Mouse (Mus musculus) kidney, adult 2 months (tissue): ENCODE results near the gene Pknox2. TPM values are rescaled to one million over a fixed set of nuclear protein-coding genes. Genes with fewer than 3 reads are reported as not detected.

Experiments
- DNase-seq: peaks from one replicate; pipeline ENCODE4 v3.0.0; 2021
- H3K27ac ChIP-seq: fragments of 200-500 bp; 2 replicates; pipeline ENCODE4 v1.5.1; 2012; ENCODE audit warnings: low read depth, low read length, control low read depth, inconsistent platforms; ENCODE audit not compliant: insufficient read depth
- H3K27me3 ChIP-seq: fragments of 200-500 bp; replicated peaks from 2 replicates; pipeline ENCODE4 v1.6.1; 2012; ENCODE audit warnings: mild to moderate bottlenecking, moderate library complexity, low read length, inconsistent platforms; ENCODE audit not compliant: control insufficient read depth, insufficient read depth
- H3K36me3 ChIP-seq: fragments of 200-500 bp; 2 replicates; pipeline ENCODE4 v1.6.1; 2012; ENCODE audit warnings: mild to moderate bottlenecking, moderate library complexity, low read length, inconsistent platforms; ENCODE audit not compliant: control insufficient read depth, insufficient read depth
- H3K4me1 ChIP-seq: fragments of 200-500 bp; 2 replicates; pipeline ENCODE4 v1.6.1; 2011; ENCODE audit warnings: low read length; ENCODE audit not compliant: control insufficient read depth, insufficient read depth
- H3K4me3 ChIP-seq: fragments of 200-500 bp; 2 replicates; pipeline ENCODE4 v1.5.1; 2011; ENCODE audit warnings: mild to moderate bottlenecking, low read depth, low read length, control low read depth; ENCODE audit not compliant: insufficient read depth
- CTCF ChIP-seq: fragments of 200-500 bp; conservative IDR thresholded peaks from 2 replicates; pipeline ENCODE4 v1.5.1; 2011; ENCODE audit warnings: low read depth, mild to moderate bottlenecking, control low read depth, low read length, moderate library complexity, mixed read lengths; ENCODE audit not compliant: insufficient read depth, insufficient read length
- POLR2A ChIP-seq: fragments of 200-500 bp; IDR thresholded peaks from one replicate; pipeline ENCODE4 v1.6.1; 2011; ENCODE audit warnings: low read depth, low read length, control low read depth
- WGBS: fragments of 180-500 bp; shearing (Covaris S2); methylation state at CpG from one replicate; pipeline ENCODE4 v1.1.7; 2018; 5-methylcytosine and 5-hydroxymethylcytosine counted together
- polyA plus RNA-seq: library from polyadenylated mRNA; depleted of rRNA; stranded (reverse); fragments of >200 nt; gene quantifications from 2 replicates; pipeline ENCODE4 v1.2.3, GENCODE M21; 2012

Pknox2 gene
- polyA plus RNA-seq, 1 experiment, result 7.1 TPM

- Histone ChIP-seq H3K27ac (no peak overlapping the region), H3K36me3 (no peaks in the 10 kb centered on the region), H3K27me3 (no peaks in the 10 kb centered on the region), H3K4me1 (no peaks in the 10 kb centered on the region), H3K4me3 (no peak overlapping the region)
- peak; percentile 52; the same call in 1 of the 2 replicates for TF ChIP-seq CTCF
- no peak for TF ChIP-seq POLR2A
- 69% methylated on average over 8 of the region's 8 CpGs for WGBS
- peak; percentile 14 for DNase-seq
Measured at GRCm38 (mm10) chr9:37124696-37125480, 22.3 kb downstream of the Pknox2 start.

- Histone ChIP-seq H3K36me3 (no peaks in the 10 kb centered on the region), H3K27me3 (no peaks in the 10 kb centered on the region), H3K4me1 (no peaks in the 10 kb centered on the region), H3K4me3 (no peak overlapping the region), H3K27ac (no peak overlapping the region)
- DNase-seq, result no peak
- TF ChIP-seq POLR2A (no peak), CTCF (no peak)
- WGBS, result 85% methylated on average over 7 of the region's 7 CpGs
Measured at GRCm38 (mm10) chr9:37123384-37123783, 23.8 kb downstream of the Pknox2 start.

DNA sequence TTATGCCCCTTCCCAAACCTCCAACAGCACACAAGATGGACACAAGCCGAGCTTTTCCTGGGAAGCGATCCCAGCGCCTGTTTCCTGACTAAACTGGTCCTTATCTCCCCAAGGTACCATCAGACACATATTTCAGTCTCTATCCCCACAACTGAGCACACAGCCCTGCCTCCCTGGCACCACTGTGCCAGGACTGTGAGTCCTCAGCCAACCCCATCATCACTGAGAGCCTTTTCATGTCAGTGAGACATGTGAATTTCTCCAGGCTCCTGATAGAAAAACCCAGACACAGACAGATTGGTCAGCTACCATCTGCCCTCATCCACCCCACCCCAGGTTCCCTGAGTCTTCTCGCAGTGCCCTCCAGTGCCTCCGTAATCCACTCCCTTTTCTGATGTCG, 24.2 kb downstream of the Pknox2 start:
- H3K36me3 ChIP-seq, result no peaks in the 10 kb centered on the region
- no peak for TF ChIP-seq POLR2A
- TF ChIP-seq CTCF, result no peak
- no peak overlapping the region for H3K27ac ChIP-seq
- H3K4me3 ChIP-seq, result no peak overlapping the region
- no peaks in the 10 kb centered on the region for H3K4me1 ChIP-seq
- no peaks in the 10 kb centered on the region for H3K27me3 ChIP-seq
- 76% methylated on average over 6 of the region's 6 CpGs for WGBS
- DNase-seq, result no peak

- no peak for DNase-seq
- Histone ChIP-seq H3K27me3 (no peaks in the 10 kb centered on the region), H3K27ac (no peak overlapping the region), H3K4me3 (no peak overlapping the region), H3K36me3 (no peaks in the 10 kb centered on the region), H3K4me1 (no peaks in the 10 kb centered on the region)
- WGBS, result 43% methylated on average over 1 of the region's 1 CpGs
- no peak for TF ChIP-seq POLR2A
- no peak for TF ChIP-seq CTCF
Measured at GRCm38 (mm10) chr9:37122381-37122780, 24.8 kb downstream of the Pknox2 start.

DNA sequence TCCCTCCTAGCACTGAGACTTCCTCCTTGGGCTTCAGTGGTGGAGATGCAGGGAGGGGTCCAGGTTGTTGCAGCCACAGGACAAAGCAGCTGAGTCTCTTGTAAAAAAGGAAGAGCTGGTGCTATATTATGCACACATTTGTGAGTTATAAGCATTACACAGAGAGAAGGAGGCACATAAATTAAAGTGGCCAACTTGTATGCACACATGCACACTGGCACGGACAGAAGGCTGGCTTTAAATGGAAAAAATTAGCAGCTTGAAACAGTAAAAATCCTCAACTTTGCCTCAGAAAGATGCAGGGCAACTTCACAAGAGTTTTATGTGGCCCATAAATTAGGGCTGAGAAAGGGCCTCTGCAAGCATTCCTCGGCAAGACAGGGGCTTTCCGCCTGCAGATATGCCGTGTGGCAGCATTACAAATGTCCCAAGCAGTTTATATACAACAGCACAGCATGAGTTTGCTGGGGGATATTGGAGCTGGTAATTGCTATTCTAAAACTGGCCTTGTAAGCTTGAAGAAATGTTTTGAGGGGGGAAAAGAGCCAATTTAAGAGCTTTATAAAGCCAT, 25.4 kb downstream of the Pknox2 start:
- Histone ChIP-seq H3K4me1 (no peaks in the 10 kb centered on the region), H3K36me3 (no peaks in the 10 kb centered on the region), H3K4me3 (no peak overlapping the region), H3K27me3 (no peaks in the 10 kb centered on the region), H3K27ac (no peak overlapping the region)
- DNase-seq, result peak; percentile 15
- TF ChIP-seq POLR2A, result no peak
- TF ChIP-seq CTCF, result no peak
- WGBS, result 63% methylated on average over 4 of the region's 4 CpGs

DNA sequence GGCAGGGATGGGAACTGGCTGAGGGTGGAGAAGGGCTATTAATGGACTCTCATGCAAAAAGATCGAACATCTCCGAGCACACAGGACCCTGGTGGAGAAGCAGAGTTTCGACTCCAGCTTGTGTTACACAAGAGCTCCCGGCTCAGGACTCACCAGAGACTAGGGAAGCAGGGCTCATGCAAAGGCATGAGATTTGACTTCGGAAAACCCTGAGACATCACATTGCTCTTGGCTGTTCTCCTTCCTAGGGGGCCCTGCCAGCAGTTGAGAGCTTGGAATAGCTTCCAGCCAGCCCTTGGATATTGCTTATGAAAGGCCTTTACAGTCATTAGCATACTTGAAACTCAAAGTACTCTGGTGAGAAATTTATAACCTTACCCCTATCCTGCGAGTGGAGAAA, 26.4 kb downstream of the Pknox2 start:
- WGBS, result 64% methylated on average over 6 of the region's 6 CpGs
- Histone ChIP-seq H3K4me1 (no peaks in the 10 kb centered on the region), H3K36me3 (no peaks in the 10 kb centered on the region), H3K27ac (no peak overlapping the region), H3K4me3 (no peak overlapping the region), H3K27me3 (no peaks in the 10 kb centered on the region)
- peak; percentile 46 for DNase-seq
- TF ChIP-seq CTCF, result no peak
- no peak for TF ChIP-seq POLR2A

DNA sequence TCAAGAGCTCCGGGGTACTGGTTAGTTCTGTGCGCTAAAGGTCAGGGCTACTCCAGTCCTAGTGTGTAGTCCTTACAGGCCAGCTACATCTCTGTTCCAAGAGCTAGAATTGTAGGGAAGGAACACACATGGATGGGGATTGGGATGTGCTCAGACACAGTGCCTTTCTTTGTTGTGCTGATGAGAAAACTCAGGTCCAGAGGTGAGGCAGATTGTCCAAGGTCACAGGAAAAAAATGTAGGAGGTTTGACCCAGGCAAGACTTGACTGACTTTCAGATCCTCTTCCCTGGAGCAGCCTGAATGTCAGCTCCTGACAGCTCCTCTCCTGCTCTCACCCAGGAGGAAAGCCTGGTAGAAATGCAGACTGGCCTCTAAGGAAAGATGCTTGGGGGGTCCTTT, 29.7 kb downstream of the Pknox2 start:
- DNase-seq, result no peak
- H3K4me1 ChIP-seq, result no peaks in the 10 kb centered on the region
- H3K4me3 ChIP-seq, result no peak overlapping the region
- TF ChIP-seq CTCF (no peak), POLR2A (no peak)
- H3K27ac ChIP-seq, result no peak overlapping the region
- WGBS, result 91% methylated on average over 2 of the region's 2 CpGs
- H3K36me3 ChIP-seq, result no peaks in the 10 kb centered on the region
- no peaks in the 10 kb centered on the region for H3K27me3 ChIP-seq
